Mouse (Mus musculus): Measurements from ENCODE around the gene Foxa3. TPM values are rescaled to one million over a fixed set of nuclear protein-coding genes. Genes with fewer than 3 reads are reported as not detected.

The Foxa3 gene
- not detected for polyA plus RNA-seq (2015; fragmentation: Illumina TruSeq; extraction: RNeasy Lipid Tissue Mini Kit (QIAGEN cat#74804); ENCODE audit: low read depth, low replicate concordance)

GRCm38 (mm10) chr7:19023357-19023814, at the start of gene Foxa3:
Gene Foxa3 (minus strand): TSS chr7:19023538.

GRCm38 (mm10) chr7:19054047-19054776, 30.9 kb upstream of the Foxa3 start, which contains the start of gene Rsph6a:
Gene Rsph6a (plus strand): TSS chr7:19054690.

GRCm38 (mm10) chr7:19024096-19024506, 763 bp upstream of the Foxa3 start, which contains the start of gene Sympk:
Gene Sympk (plus strand): TSS chr7:19024377.

DNA sequence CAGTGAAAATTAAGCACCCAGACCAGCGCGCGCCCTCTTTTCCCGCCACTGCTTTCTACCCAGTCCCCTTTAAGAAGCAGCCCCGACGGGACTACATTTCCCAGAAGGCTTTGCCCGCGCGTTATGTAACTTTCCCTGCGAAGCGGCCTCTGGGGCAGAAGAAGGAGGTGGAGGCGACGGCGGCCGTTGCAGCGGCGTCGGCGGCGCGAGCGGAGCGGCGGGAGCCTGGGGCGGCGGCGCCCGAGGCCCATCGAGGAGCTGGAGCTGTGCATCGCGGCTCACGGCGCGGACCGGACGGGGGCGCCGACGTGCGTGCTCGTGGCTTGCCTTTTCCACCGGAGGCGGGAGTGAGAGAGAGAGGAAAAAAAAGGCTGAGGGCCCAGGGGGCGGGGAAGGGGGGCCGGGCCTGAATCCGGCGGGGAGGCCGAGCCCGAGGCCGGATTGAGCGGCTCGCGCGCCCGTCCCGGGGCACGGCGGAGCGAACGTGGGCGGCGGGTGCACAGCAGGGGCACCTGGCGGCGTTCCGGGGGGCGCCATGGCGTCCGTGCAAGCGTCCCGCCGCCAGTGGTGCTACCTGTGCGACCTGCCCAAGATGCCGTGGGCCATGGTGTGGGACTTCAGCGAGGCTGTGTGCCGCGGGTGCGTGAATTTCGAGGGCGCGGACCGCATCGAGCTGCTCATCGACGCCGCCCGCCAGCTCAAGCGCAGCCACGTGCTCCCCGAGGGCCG, 19.3 kb downstream of the Foxa3 start, which contains the start of gene Irf2bp1:
Irf2bp1 (plus strand) TSS at position 143 of the 729 bp plus-strand sequence.

GRCm38 (mm10) chr7:18990601-18991295, 32.6 kb downstream of the Foxa3 start, which contains the start of gene Mypop:
Gene Mypop (plus strand): TSS chr7:18991245.

DNA sequence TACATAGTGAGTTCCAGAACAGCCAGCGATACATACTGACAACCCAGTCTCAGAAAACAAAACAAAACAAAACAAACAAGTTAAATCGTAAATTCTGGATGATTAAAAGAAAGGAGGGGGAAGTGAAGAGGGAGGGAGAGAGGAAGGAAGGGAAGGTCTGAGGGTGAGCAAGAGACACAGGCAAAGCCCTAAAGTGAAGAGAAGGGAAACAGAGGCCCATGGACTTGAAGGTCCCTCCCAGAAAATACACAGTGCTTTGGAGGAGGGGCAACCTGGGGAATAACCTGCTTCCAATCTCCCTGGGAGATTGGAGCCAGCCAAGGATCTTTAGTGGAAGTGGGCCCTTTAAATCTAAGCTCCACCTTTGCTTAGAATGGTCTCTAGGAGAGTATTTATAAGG, 36.2 kb downstream of the Foxa3 start, which contains the start of gene Nanos2:
Nanos2 (plus strand) TSS at position 301 of the 400 bp plus-strand sequence.

Other genes with a start within 250 kb of the Foxa3 start
- not detected for gene Psg19, start 225.0 kb downstream of the Foxa3 start, polyA plus RNA-seq (2015; fragmentation: Illumina TruSeq; extraction: RNeasy Lipid Tissue Mini Kit (QIAGEN cat#74804); ENCODE audit: low read depth, low replicate concordance)
- gene Psg17, start 201.9 kb downstream of the Foxa3 start, polyA plus RNA-seq (2015; fragmentation: Illumina TruSeq; extraction: RNeasy Lipid Tissue Mini Kit (QIAGEN cat#74804); ENCODE audit: low read depth, low replicate concordance) = not detected
- 2.0 TPM for gene Mill2, start 183.6 kb downstream of the Foxa3 start, polyA plus RNA-seq (2015; fragmentation: Illumina TruSeq; extraction: RNeasy Lipid Tissue Mini Kit (QIAGEN cat#74804); ENCODE audit: low read depth, low replicate concordance)
- gene Pglyrp1, start 152.2 kb downstream of the Foxa3 start, polyA plus RNA-seq (2015; fragmentation: Illumina TruSeq; extraction: RNeasy Lipid Tissue Mini Kit (QIAGEN cat#74804); ENCODE audit: low read depth, low replicate concordance) = 23.2 TPM
- gene Ccdc61, start 113.1 kb downstream of the Foxa3 start, polyA plus RNA-seq (2015; fragmentation: Illumina TruSeq; extraction: RNeasy Lipid Tissue Mini Kit (QIAGEN cat#74804); ENCODE audit: low read depth, low replicate concordance) = 11.0 TPM
- gene Nova2, start 97.7 kb downstream of the Foxa3 start, polyA plus RNA-seq (2015; fragmentation: Illumina TruSeq; extraction: RNeasy Lipid Tissue Mini Kit (QIAGEN cat#74804); ENCODE audit: low read depth, low replicate concordance) = 20.2 TPM
- gene Nanos2, start 36.1 kb downstream of the Foxa3 start, polyA plus RNA-seq (2015; fragmentation: Illumina TruSeq; extraction: RNeasy Lipid Tissue Mini Kit (QIAGEN cat#74804); ENCODE audit: low read depth, low replicate concordance) = 0.30 TPM
- 33.4 TPM for gene Mypop, start 32.3 kb downstream of the Foxa3 start, polyA plus RNA-seq (2015; fragmentation: Illumina TruSeq; extraction: RNeasy Lipid Tissue Mini Kit (QIAGEN cat#74804); ENCODE audit: low read depth, low replicate concordance)
- gene Irf2bp1, start 19.5 kb downstream of the Foxa3 start, polyA plus RNA-seq (2015; fragmentation: Illumina TruSeq; extraction: RNeasy Lipid Tissue Mini Kit (QIAGEN cat#74804); ENCODE audit: low read depth, low replicate concordance) = 28.9 TPM
- 81.7 TPM for gene Sympk, start 839 bp upstream of the Foxa3 start, polyA plus RNA-seq (2015; fragmentation: Illumina TruSeq; extraction: RNeasy Lipid Tissue Mini Kit (QIAGEN cat#74804); ENCODE audit: low read depth, low replicate concordance)
- gene Rsph6a, start 31.2 kb upstream of the Foxa3 start, polyA plus RNA-seq (2015; fragmentation: Illumina TruSeq; extraction: RNeasy Lipid Tissue Mini Kit (QIAGEN cat#74804); ENCODE audit: low read depth, low replicate concordance) = 0.18 TPM
- 108 TPM for gene Dmwd, start 52.7 kb upstream of the Foxa3 start, polyA plus RNA-seq (2015; fragmentation: Illumina TruSeq; extraction: RNeasy Lipid Tissue Mini Kit (QIAGEN cat#74804); ENCODE audit: low read depth, low replicate concordance)
- 19.0 TPM for gene Dmpk, start 60.3 kb upstream of the Foxa3 start, polyA plus RNA-seq (2015; fragmentation: Illumina TruSeq; extraction: RNeasy Lipid Tissue Mini Kit (QIAGEN cat#74804); ENCODE audit: low read depth, low replicate concordance)
- gene Six5, start 71.1 kb upstream of the Foxa3 start, polyA plus RNA-seq (2015; fragmentation: Illumina TruSeq; extraction: RNeasy Lipid Tissue Mini Kit (QIAGEN cat#74804); ENCODE audit: low read depth, low replicate concordance) = 1.9 TPM
- 0.33 TPM for gene Gm4969, start 94.8 kb upstream of the Foxa3 start, polyA plus RNA-seq (2015; fragmentation: Illumina TruSeq; extraction: RNeasy Lipid Tissue Mini Kit (QIAGEN cat#74804); ENCODE audit: low read depth, low replicate concordance)
- 7.9 TPM for gene Fbxo46, start 96.3 kb upstream of the Foxa3 start, polyA plus RNA-seq (2015; fragmentation: Illumina TruSeq; extraction: RNeasy Lipid Tissue Mini Kit (QIAGEN cat#74804); ENCODE audit: low read depth, low replicate concordance)
- 14.4 TPM for gene Qpctl, start 125.8 kb upstream of the Foxa3 start, polyA plus RNA-seq (2015; fragmentation: Illumina TruSeq; extraction: RNeasy Lipid Tissue Mini Kit (QIAGEN cat#74804); ENCODE audit: low read depth, low replicate concordance)
- 82.5 TPM for gene Snrpd2, start 126.2 kb upstream of the Foxa3 start, polyA plus RNA-seq (2015; fragmentation: Illumina TruSeq; extraction: RNeasy Lipid Tissue Mini Kit (QIAGEN cat#74804); ENCODE audit: low read depth, low replicate concordance)
- gene Gipr, start 142.6 kb upstream of the Foxa3 start, polyA plus RNA-seq (2015; fragmentation: Illumina TruSeq; extraction: RNeasy Lipid Tissue Mini Kit (QIAGEN cat#74804); ENCODE audit: low read depth, low replicate concordance) = 1.8 TPM
- gene Eml2, start 152.9 kb upstream of the Foxa3 start, polyA plus RNA-seq (2015; fragmentation: Illumina TruSeq; extraction: RNeasy Lipid Tissue Mini Kit (QIAGEN cat#74804); ENCODE audit: low read depth, low replicate concordance) = 113 TPM
- gene Gpr4, start 189.0 kb upstream of the Foxa3 start, polyA plus RNA-seq (2015; fragmentation: Illumina TruSeq; extraction: RNeasy Lipid Tissue Mini Kit (QIAGEN cat#74804); ENCODE audit: low read depth, low replicate concordance) = 3.4 TPM
- 44.3 TPM for gene Opa3, start 204.8 kb upstream of the Foxa3 start, polyA plus RNA-seq (2015; fragmentation: Illumina TruSeq; extraction: RNeasy Lipid Tissue Mini Kit (QIAGEN cat#74804); ENCODE audit: low read depth, low replicate concordance)
- 14.7 TPM for gene Vasp, start 248.3 kb upstream of the Foxa3 start, polyA plus RNA-seq (2015; fragmentation: Illumina TruSeq; extraction: RNeasy Lipid Tissue Mini Kit (QIAGEN cat#74804); ENCODE audit: low read depth, low replicate concordance)